Mouse (Mus musculus) neutrophil, adult 5-6 weeks (primary cell): ENCODE data around the gene Rxylt1. TPM values are rescaled to one million over a fixed set of nuclear protein-coding genes. Genes with fewer than 3 reads are reported as not detected.

ENCODE experiments used
- ATAC-seq: fragments of 151-379, 151-347 bp; 2 replicates; pipeline ENCODE4 v1.8.0; 2017; ENCODE audit warnings: mild to moderate bottlenecking, moderate TSS enrichment; ENCODE audit not compliant: insufficient number of reproducible peaks, poor library complexity, low FRiP score, severe bottlenecking; ENCODE audit errors: extremely low read depth
- total RNA-seq: library from RNA; stranded (forward); fragments of 200-1000 nt; gene quantifications from 2 replicates; pipeline ENCODE4 v1.2.3, GENCODE M21; 2017

Gene Rxylt1
- total RNA-seq, 1 experiment from 2014 or later: 19.8 TPM

GRCm38 (mm10) chr10:122046904-122047726 lies 50.1 kb downstream of the Rxylt1 start, which contains the start of gene Srgap1:
Gene Srgap1 (minus strand): TSS chr10:122047315.
- no peak for ATAC-seq

- ATAC-seq: no peak
These were observed 50.7 kb downstream of the Rxylt1 start for GRCm38 (mm10) chr10:122046511-122046903.

GRCm38 (mm10) chr10:122045946-122046345 lies 51.2 kb downstream of the Rxylt1 start:
- ATAC-seq: no peak

GRCm38 (mm10) chr10:122044926-122045325 lies 52.2 kb downstream of the Rxylt1 start:
- no peak for ATAC-seq

- ATAC-seq: no peak
These were observed 56.8 kb downstream of the Rxylt1 start for GRCm38 (mm10) chr10:122040372-122040771.

- no peak for ATAC-seq
These were observed 57.6 kb downstream of the Rxylt1 start for GRCm38 (mm10) chr10:122039566-122039965.

GRCm38 (mm10) chr10:122038554-122038953 lies 58.6 kb downstream of the Rxylt1 start:
- peak; percentile 53; the same call in 1 of the 2 replicates for ATAC-seq

GRCm38 (mm10) chr10:122033271-122033670 lies 63.9 kb downstream of the Rxylt1 start:
- ATAC-seq: no peak

GRCm38 (mm10) chr10:122030420-122030819 lies 66.8 kb downstream of the Rxylt1 start:
- ATAC-seq: no peak

- no peak for ATAC-seq
These were observed 67.4 kb downstream of the Rxylt1 start for GRCm38 (mm10) chr10:122029738-122030137.

Other genes with a start within 250 kb of the Rxylt1 start
- gene Srgap1, start 50.1 kb downstream of the Rxylt1 start, total RNA-seq: 0.12 and 0.23 TPM in 2 replicates